Mouse (Mus musculus) thymus, adult 2 months (tissue): Measurements from ENCODE around the gene Cd9. TPM values are rescaled to one million over a fixed set of nuclear protein-coding genes. Genes with fewer than 3 reads are reported as not detected.

Experiments
- DNase-seq: peaks from one replicate; pipeline ENCODE4 v3.0.0; 2021
- H3K27ac ChIP-seq: fragments of 200-500 bp; 2 replicates; pipeline ENCODE4 v1.5.1; 2012; ENCODE audit warnings: low read length, control low read depth; ENCODE audit not compliant: control insufficient read depth, insufficient read depth
- H3K27me3 ChIP-seq: fragments of 200-500 bp; 2 replicates; pipeline ENCODE4 v1.6.1; 2012; ENCODE audit warnings: mild to moderate bottlenecking, low read length, moderate library complexity, mixed read lengths; ENCODE audit not compliant: control insufficient read depth, insufficient read depth
- H3K36me3 ChIP-seq: fragments of 200-500 bp; 2 replicates; pipeline ENCODE4 v1.6.1; 2012; ENCODE audit warnings: mild to moderate bottlenecking, low read length, moderate library complexity; ENCODE audit not compliant: control insufficient read depth, insufficient read depth
- H3K4me1 ChIP-seq: fragments of 200-500 bp; replicated peaks from 2 replicates; pipeline ENCODE4 v1.6.1; 2012; ENCODE audit warnings: low read length; ENCODE audit not compliant: control insufficient read depth, insufficient read depth
- H3K4me3 ChIP-seq: fragments of 200-500 bp; 2 replicates; pipeline ENCODE4 v1.5.1; 2012; ENCODE audit warnings: mild to moderate bottlenecking, low read length, control low read depth, moderate library complexity; ENCODE audit not compliant: control insufficient read depth, insufficient read depth
- CTCF ChIP-seq: fragments of 200-500 bp; IDR thresholded peaks from 2 replicates; pipeline ENCODE4 v1.5.1; 2012; ENCODE audit warnings: mild to moderate bottlenecking, control low read depth, low read length, moderate library complexity, borderline replicate concordance; ENCODE audit not compliant: control insufficient read depth, poor library complexity, insufficient read depth; ENCODE audit errors: extremely low read depth
- POLR2A ChIP-seq: fragments of 200-500 bp; IDR thresholded peaks from 2 replicates; pipeline ENCODE4 v1.6.1; 2012; ENCODE audit warnings: mild to moderate bottlenecking, low read length, control low read depth, moderate library complexity; ENCODE audit not compliant: control insufficient read depth, poor library complexity, insufficient read depth; ENCODE audit errors: extremely low read depth
- WGBS: fragments of 180-500 bp; shearing (Covaris S2); methylation state at CpG from one replicate; pipeline ENCODE4 v1.1.7; 2018; 5-methylcytosine and 5-hydroxymethylcytosine counted together
- polyA plus RNA-seq: library from polyadenylated mRNA; depleted of rRNA; stranded (reverse); fragments of >200 nt; gene quantifications from 2 replicates; pipeline ENCODE4 v1.2.3, GENCODE M21; 2012

Gene Cd9
- polyA plus RNA-seq, 1 experiment: 56.1 TPM

DNA sequence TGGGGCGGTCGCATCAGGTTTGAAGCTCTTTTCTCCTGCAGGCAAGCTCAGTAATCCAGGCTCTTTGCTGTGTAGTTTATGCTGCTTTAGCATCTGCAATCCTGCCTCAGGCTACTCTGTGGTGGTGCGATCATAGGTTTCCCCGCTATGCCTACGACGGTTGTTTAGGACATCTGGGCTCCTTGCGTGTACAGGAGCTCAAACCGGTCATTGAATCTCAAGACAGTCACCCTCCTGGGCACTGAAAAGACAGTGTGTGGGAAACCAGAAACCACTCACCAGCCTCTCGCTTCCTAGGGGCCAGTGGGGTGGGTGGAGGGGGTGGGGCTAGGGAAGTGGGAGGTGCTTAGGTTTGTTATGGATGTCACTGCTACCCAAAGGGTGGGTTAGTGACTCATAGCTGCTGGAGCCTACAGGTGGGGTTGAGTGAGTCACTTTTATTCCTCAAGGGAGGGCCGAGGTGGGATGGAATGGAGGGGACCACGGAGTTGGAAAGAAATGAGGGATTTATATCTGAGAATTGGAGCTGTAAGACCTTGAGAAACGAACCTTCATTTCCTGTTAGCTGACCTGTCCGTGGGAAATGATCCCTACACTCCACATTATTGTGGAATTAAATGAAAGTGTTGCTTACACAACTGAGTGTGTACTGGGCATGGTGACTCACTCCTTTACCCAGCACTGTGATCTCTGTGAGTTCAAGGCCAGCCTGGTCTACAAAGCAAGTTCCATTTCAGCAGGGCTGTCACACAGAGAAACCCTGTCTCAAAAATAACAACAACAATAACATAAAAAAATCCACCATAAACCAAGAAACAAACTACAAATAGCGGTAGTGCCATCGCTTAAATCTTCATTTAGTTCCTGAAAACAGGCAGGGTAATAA is 69.1 kb downstream of the Cd9 start:
- no peak overlapping the region for H3K27ac ChIP-seq
- no peak for TF ChIP-seq CTCF
- no peak overlapping the region for H3K4me3 ChIP-seq
- peaks cover 22% of the 10 kb centered on the region for H3K4me1 ChIP-seq
- DNase-seq: peak; percentile 6
- H3K36me3 ChIP-seq: no peaks in the 10 kb centered on the region
- WGBS: 16% methylated on average over 15 of the region's 15 CpGs
- H3K27me3 ChIP-seq: no peaks in the 10 kb centered on the region

DNA sequence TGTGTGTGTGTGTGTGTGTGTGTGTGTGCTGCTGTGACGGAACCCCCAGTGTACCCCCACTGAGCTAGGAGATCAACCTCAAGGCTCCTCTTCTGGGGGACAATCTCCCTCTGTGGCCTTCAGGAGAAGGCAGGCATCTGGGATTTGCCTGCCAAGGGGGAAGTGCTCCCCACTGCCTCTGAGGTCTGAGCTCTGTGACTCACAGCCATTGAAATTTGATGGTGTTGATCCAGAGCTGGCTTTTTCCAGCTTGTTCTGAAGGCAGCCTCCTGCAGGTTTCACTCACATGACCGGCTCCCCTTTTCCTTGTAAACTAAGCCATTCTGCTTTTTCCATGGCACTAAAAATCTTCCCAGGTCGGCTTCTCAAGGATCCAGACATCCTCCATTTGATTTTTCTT is 70.4 kb downstream of the Cd9 start:
- no peak for TF ChIP-seq POLR2A
- TF ChIP-seq CTCF: no peak
- peaks cover 22% of the 10 kb centered on the region for H3K4me1 ChIP-seq
- no peaks in the 10 kb centered on the region for H3K27me3 ChIP-seq
- 93% methylated on average over 3 of the region's 3 CpGs for WGBS
- H3K27ac ChIP-seq: no peak overlapping the region
- no peak overlapping the region for H3K4me3 ChIP-seq
- DNase-seq: no peak
- H3K36me3 ChIP-seq: no peaks in the 10 kb centered on the region

DNA sequence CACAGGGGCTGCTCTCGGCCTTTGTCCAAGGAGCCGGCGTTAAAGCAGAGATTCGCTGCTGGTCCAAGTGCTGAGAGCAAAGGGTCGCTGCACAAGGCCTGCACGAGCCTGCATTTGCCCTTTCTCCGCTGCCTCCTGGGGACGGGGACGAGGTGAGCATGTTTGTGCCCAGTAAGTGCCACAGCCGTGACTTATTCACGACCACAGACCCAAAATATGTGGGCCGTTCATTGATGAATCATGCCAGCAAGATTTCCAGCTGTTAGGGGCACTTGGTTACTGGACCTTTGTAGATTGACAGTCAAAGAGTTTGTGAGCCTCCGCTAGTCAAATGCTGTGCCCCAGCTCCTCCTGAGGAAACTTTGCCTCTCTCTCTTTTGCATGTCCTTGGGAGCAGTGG is 71.1 kb downstream of the Cd9 start:
- Histone ChIP-seq H3K36me3 (no peaks in the 10 kb centered on the region), H3K27me3 (no peaks in the 10 kb centered on the region), H3K4me3 (no peak overlapping the region), H3K4me1 (peaks cover 22% of the 10 kb centered on the region), H3K27ac (no peak overlapping the region)
- no peak for DNase-seq
- TF ChIP-seq CTCF: no peak
- TF ChIP-seq POLR2A: no peak
- 71% methylated on average over 13 of the region's 13 CpGs for WGBS

DNA sequence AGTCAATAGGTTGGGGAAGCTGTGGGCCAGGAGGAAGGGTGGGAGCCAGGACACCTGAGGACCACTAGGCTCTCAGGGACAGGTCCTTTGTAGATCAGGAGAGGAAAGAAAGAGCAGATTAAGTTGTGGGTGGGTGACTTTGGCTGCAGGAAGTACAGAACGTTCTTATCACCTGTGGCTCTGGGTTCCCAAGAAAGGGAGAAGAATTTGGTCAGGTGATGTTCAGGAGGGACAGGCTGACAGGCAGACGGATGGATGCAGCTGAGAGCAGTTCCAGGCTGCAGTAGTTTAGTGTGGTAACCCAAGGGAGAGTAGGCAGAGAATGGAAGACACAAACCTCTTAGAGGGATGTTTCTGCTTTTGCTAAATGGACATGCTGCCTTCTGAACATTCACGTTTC is 71.5 kb downstream of the Cd9 start:
- TF ChIP-seq POLR2A (no peak), CTCF (no peak)
- H3K27ac ChIP-seq: peak overlapping the region; percentile 13; the same call in 1 of the 2 replicates
- WGBS: 35% methylated on average over 3 of the region's 3 CpGs

DNA sequence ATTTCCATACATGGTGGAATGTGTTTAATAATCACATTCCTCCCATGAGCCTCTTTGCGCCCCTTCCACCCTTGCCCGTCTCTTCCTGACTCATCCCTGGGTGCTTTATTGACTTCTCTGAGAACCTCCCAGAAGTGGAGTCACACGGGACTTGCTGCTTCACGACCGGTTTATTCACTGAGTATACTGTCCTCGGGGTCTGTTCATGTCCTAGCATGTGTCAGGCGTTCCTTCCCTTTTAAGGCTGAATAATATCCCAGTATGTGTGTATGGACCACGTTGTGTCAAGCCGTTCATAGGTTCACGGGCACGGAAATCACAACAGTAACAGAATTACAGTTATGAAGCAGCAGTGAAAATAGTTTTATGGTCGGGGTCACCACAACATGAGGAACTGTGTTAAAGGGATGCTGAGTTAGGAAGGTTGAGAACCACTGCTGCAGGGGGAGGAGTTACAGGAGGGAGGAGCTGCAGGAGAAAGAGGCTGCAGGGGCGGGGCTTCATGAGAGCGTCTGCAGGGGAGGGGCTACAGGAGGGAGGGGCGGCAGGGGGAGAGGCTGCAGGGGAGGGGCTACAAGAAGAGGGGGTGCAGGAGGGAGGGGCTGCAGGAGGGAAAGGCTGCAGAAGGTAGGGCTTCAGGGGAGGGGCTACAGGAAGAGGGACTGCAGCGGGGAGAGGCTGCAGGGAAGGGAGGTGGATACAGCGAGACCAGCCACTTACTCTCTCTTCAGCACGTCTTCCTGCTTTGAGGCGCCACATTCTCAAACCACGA is 72.4 kb downstream of the Cd9 start:
- peaks cover 22% of the 10 kb centered on the region for H3K4me1 ChIP-seq
- TF ChIP-seq POLR2A (no peak), CTCF (no peak)
- H3K27ac ChIP-seq: no peak overlapping the region
- peak; percentile 91 for DNase-seq
- WGBS: 20% methylated on average over 18 of the region's 20 CpGs
- no peak overlapping the region for H3K4me3 ChIP-seq
- H3K36me3 ChIP-seq: no peaks in the 10 kb centered on the region
- no peaks in the 10 kb centered on the region for H3K27me3 ChIP-seq

More for the DNA sequence above, 71.5 kb downstream of the Cd9 start:
- no peak overlapping the region for H3K4me3 ChIP-seq
- H3K27me3 ChIP-seq: no peaks in the 10 kb centered on the region
- H3K36me3 ChIP-seq: no peaks in the 10 kb centered on the region
- no peak for DNase-seq
- peaks cover 22% of the 10 kb centered on the region for H3K4me1 ChIP-seq

DNA sequence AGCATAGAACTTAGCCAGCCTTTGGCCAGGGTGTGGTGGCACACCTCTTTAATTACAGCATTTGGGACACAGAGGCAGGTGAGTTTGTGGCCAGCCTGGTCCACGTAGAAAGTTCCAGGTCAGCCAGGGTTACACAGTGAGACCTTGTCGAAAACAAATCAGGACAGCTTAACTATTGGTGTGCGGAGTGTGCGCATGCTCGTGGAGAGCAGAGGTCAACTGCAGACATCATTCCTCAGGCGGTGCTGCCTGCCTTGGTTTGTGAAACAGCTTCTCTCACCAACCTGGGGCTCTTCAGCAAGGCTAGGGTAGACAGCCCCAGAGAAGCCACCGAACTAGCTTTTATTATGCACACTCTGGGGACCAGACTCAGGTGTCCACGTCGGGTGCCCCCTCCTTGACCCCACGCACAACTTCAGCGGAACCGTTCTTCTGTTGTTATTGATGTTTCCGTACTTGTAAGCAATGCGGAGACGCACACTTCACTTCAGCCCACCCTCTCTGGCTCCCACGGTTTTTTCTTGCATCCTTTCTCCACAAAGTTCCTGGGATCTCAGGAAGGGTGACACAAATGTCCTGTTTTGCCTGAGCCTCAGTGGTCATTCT is 74.0 kb downstream of the Cd9 start:
- no peak for DNase-seq
- WGBS: 91% methylated on average over 16 of the region's 16 CpGs
- TF ChIP-seq CTCF (no peak), POLR2A (no peak)

More for the DNA sequence above, 74.0 kb downstream of the Cd9 start:
- Histone ChIP-seq H3K36me3 (no peaks in the 10 kb centered on the region), H3K27me3 (no peaks in the 10 kb centered on the region), H3K4me3 (no peak overlapping the region), H3K4me1 (peaks cover 16% of the 10 kb centered on the region), H3K27ac (no peak overlapping the region)
